Mouse (Mus musculus) cerebral cortex, adult 2 months (tissue): ENCODE results near the gene Dync1li2.

Experiments used
- WGBS: fragments of 180-500 bp; shearing (Covaris S2); methylation state at CpG from one replicate; pipeline ENCODE4 v1.1.7; 2018; 5-methylcytosine and 5-hydroxymethylcytosine counted together

Dync1li2 gene

GRCm38 (mm10) chr8:104442299-104443124 is at the start of gene Dync1li2:
Gene Dync1li2 (minus strand): TSS chr8:104443047.
- WGBS: under 1% methylated on average over 75 of the region's 75 CpGs

- WGBS: 62% methylated on average over 1 of the region's 1 CpGs
These were observed 36.2 kb upstream of the Dync1li2 start for GRCm38 (mm10) chr8:104479091-104479490.

GRCm38 (mm10) chr8:104472465-104472864 is 29.6 kb upstream of the Dync1li2 start:
- WGBS: 82% methylated on average over 3 of the region's 3 CpGs

- WGBS: 69% methylated on average over 2 of the region's 2 CpGs
These were observed 24.6 kb upstream of the Dync1li2 start for GRCm38 (mm10) chr8:104467463-104467862.

GRCm38 (mm10) chr8:104452177-104452576 is 9.3 kb upstream of the Dync1li2 start:
- 90% methylated on average over 3 of the region's 3 CpGs for WGBS

- WGBS: 33% methylated on average over 3 of the region's 3 CpGs
These were observed 5.9 kb upstream of the Dync1li2 start for GRCm38 (mm10) chr8:104448796-104449195.

- 88% methylated on average over 3 of the region's 3 CpGs for WGBS
These were observed 3.2 kb upstream of the Dync1li2 start for GRCm38 (mm10) chr8:104446016-104446415.

- WGBS: 27% methylated on average over 6 of the region's 6 CpGs
These were observed 2.4 kb upstream of the Dync1li2 start for GRCm38 (mm10) chr8:104445248-104445647.

GRCm38 (mm10) chr8:104443125-104443679 is 355 bp upstream of the Dync1li2 start:
- 61% methylated on average over 7 of the region's 7 CpGs for WGBS

- WGBS: 25% methylated on average over 7 of the region's 7 CpGs
These were observed 1.2 kb downstream of the Dync1li2 start for GRCm38 (mm10) chr8:104441613-104442012.

- 87% methylated on average over 8 of the region's 8 CpGs for WGBS
These were observed 3.4 kb downstream of the Dync1li2 start for GRCm38 (mm10) chr8:104439461-104439860.

- WGBS: 71% methylated on average over 13 of the region's 13 CpGs
These were observed 5.2 kb downstream of the Dync1li2 start for GRCm38 (mm10) chr8:104437494-104438135.

- 76% methylated on average over 4 of the region's 4 CpGs for WGBS
These were observed 6.3 kb downstream of the Dync1li2 start for GRCm38 (mm10) chr8:104436591-104436990.

GRCm38 (mm10) chr8:104436038-104436437 is 6.8 kb downstream of the Dync1li2 start:
- 4% methylated on average over 12 of the region's 12 CpGs for WGBS

- 42% methylated on average over 18 of the region's 18 CpGs for WGBS
These were observed 8.0 kb downstream of the Dync1li2 start for GRCm38 (mm10) chr8:104434826-104435354.

GRCm38 (mm10) chr8:104434275-104434674 is 8.6 kb downstream of the Dync1li2 start:
- 50% methylated on average over 4 of the region's 4 CpGs for WGBS

GRCm38 (mm10) chr8:104433191-104433842 is 9.5 kb downstream of the Dync1li2 start:
- 83% methylated on average over 5 of the region's 5 CpGs for WGBS

- 94% methylated on average over 6 of the region's 6 CpGs for WGBS
These were observed 10.2 kb downstream of the Dync1li2 start for GRCm38 (mm10) chr8:104432656-104433055.

- 65% methylated on average over 7 of the region's 7 CpGs for WGBS
These were observed 12.6 kb downstream of the Dync1li2 start for GRCm38 (mm10) chr8:104430230-104430629.

GRCm38 (mm10) chr8:104427703-104428102 is 15.1 kb downstream of the Dync1li2 start:
- WGBS: 62% methylated on average over 13 of the region's 13 CpGs

GRCm38 (mm10) chr8:104422313-104422712 is 20.5 kb downstream of the Dync1li2 start:
- 74% methylated on average over 6 of the region's 6 CpGs for WGBS

- WGBS: 72% methylated on average over 6 of the region's 6 CpGs
These were observed 26.8 kb downstream of the Dync1li2 start for GRCm38 (mm10) chr8:104416022-104416421.
